In genomic region chr11:9118421-9119121, GRCm38 (mm10) we compare ENCODE assay signal across 8 mouse cellular contexts. TPM values are rescaled to one million over a fixed set of nuclear protein-coding genes. Genes with fewer than 3 reads are reported as not detected.
DNase-seq lines count a peak whose midpoint lies in the region; ATAC-seq and TF ChIP-seq lines count a peak whose summit lies in the region.

No protein-coding gene starts in this region.

- no peaks in the 10 kb centered on the region for H3K9me3 ChIP-seq in CH12.LX (replicated peaks; ENCODE audit: low read length)
- no peaks in the 10 kb centered on the region for H3K9me3 ChIP-seq in limb, embryonic 14.5 days (ENCODE audit: control insufficient read depth, low read length)
- no peaks in the 10 kb centered on the region for H3K9me3 ChIP-seq in midbrain, embryonic 13.5 days

- in situ Hi-C loops in CH12.LX (cut with MboI; ENCODE audit: low pct_ligation_motif_present, low pct_unique_long_range_greater_than_20kb, low sequenced_read_pairs) = no loop called here

- H3K36me3 ChIP-seq in CH12.LX (replicated peaks in 1 of 2; ENCODE audit: control insufficient read depth in 1 of 2, insufficient read depth in 1 of 2, low read length in 1 of 2) = no peaks in the 10 kb centered on the region
- no peaks in the 10 kb centered on the region for H3K36me3 ChIP-seq in limb, embryonic 14.5 days (ENCODE audit: control insufficient read depth, insufficient read depth, low read length)
- H3K36me3 ChIP-seq in midbrain, embryonic 13.5 days = no peaks in the 10 kb centered on the region

- WGBS in limb, embryonic 14.5 days = under 1% methylated on average over 38 of the region's 40 CpGs
- under 1% methylated on average over 40 of the region's 40 CpGs for WGBS in midbrain, embryonic 13.5 days

- no peak for TF ChIP-seq CTCF in CH12.LX (conservative IDR thresholded peaks at IDR 0.05 in 1 of 2, IDR thresholded peaks at IDR 0.05 in 1 of 2; ENCODE audit: low read depth in 2 of 2, low read length in 2 of 2)

- DNase-seq in CH12.LX (ENCODE audit: extremely low read depth) = peak; percentile 9
- peak; percentile 90 for DNase-seq in ZHBTc4 (ENCODE audit: low read depth, low spot score)
- DNase-seq in limb, embryonic 14.5 days (ENCODE audit: low spot score) = no peak
- DNase-seq in right cerebral cortex, postnatal 4 days = no peak
- no peak for DNase-seq in thymus, postnatal 25 days

- peak; percentile 81 for ATAC-seq in erythroid progenitor cell, adult 5-6 weeks (replicated peaks; ENCODE audit: low FRiP score, poor library complexity, severe bottlenecking)
- ATAC-seq in hematopoietic stem cell, adult 5-6 weeks (replicated peaks in 1 of 2; ENCODE audit: insufficient read depth in 1 of 2, low FRiP score in 2 of 2, low TSS enrichment in 1 of 2, low read depth in 1 of 2, poor library complexity in 2 of 2, severe bottlenecking in 2 of 2) = peak; percentile 79 to 83
- ATAC-seq in limb, embryonic 14.5 days (ENCODE audit: low FRiP score, low read depth) = no peak
- peak; percentile 51 for ATAC-seq in midbrain, embryonic 13.5 days

- TF ChIP-seq RAD21 in CH12.LX (IDR thresholded peaks at IDR 0.05; ENCODE audit: low read depth, low read length) = no peak

- no peaks in the 10 kb centered on the region for H3K79me2 ChIP-seq in CH12.LX (replicated peaks; ENCODE audit: control insufficient read depth, extremely low read depth, insufficient read depth, poor library complexity, severe bottlenecking)

- TF ChIP-seq EP300 in CH12.LX (IDR thresholded peaks at IDR 0.05; ENCODE audit: low read length) = no peak

- peak overlapping the region in 2 of 3 experiments; percentile 3 to 50 for H3K4me3 ChIP-seq in CH12.LX (replicated peaks in 1 of 3; ENCODE audit: low read depth in 2 of 3, low read length in 2 of 3, poor library complexity in 1 of 3)
- peak overlapping the region; percentile 33 for H3K4me3 ChIP-seq in limb, embryonic 14.5 days (replicated peaks; ENCODE audit: low read length)
- peak overlapping the region; percentile 49 for H3K4me3 ChIP-seq in midbrain, embryonic 13.5 days (replicated peaks)

- dilution Hi-C loops in CH12.LX (cut with MboI; ENCODE audit: extremely low pct_ligation_motif_present, extremely low pct_unique_long_range_greater_than_20kb, low sequenced_read_pairs) = no loop called here

- peaks cover 2 to 4% of the 10 kb centered on the region in 2 experiments; a peak in 2 of 4 replicates for H3K4me1 ChIP-seq in CH12.LX (ENCODE audit: control insufficient read depth in 1 of 2, insufficient read depth in 2 of 2)
- H3K4me1 ChIP-seq in limb, embryonic 14.5 days (ENCODE audit: control insufficient read depth, insufficient read depth, low read length) = peaks cover 19% of the 10 kb centered on the region; the same call in 1 of the 2 replicates
- peaks cover 32% of the 10 kb centered on the region for H3K4me1 ChIP-seq in midbrain, embryonic 13.5 days (replicated peaks)

- H3K4me2 ChIP-seq in CH12.LX (ENCODE audit: insufficient read depth, low read depth, poor library complexity, severe bottlenecking) = peak overlapping the region; percentile 95
- peak overlapping the region; percentile 61 for H3K4me2 ChIP-seq in limb, embryonic 14.5 days (replicated peaks; ENCODE audit: low read depth, low read length, severe bottlenecking)
- H3K4me2 ChIP-seq in midbrain, embryonic 13.5 days (replicated peaks) = peak overlapping the region; percentile 99

- H3K27ac ChIP-seq in CH12.LX (ENCODE audit: insufficient read depth, low read depth) = no peak overlapping the region
- no peak overlapping the region for H3K27ac ChIP-seq in limb, embryonic 14.5 days (replicated peaks; ENCODE audit: low read depth, low read length)
- H3K27ac ChIP-seq in midbrain, embryonic 13.5 days = no peak overlapping the region

- peaks cover 82% of the 10 kb centered on the region for H3K27me3 ChIP-seq in CH12.LX (replicated peaks)
- peaks cover 53% of the 10 kb centered on the region for H3K27me3 ChIP-seq in limb, embryonic 14.5 days (ENCODE audit: control insufficient read depth, insufficient read depth, low read length)
- peaks cover 51% of the 10 kb centered on the region for H3K27me3 ChIP-seq in midbrain, embryonic 13.5 days

- no peak for TF ChIP-seq POLR2A in CH12.LX (IDR thresholded peaks at IDR 0.05; ENCODE audit: low read depth, low read length)
- TF ChIP-seq POLR2A in limb, embryonic 14.5 days (IDR thresholded peaks at IDR 0.05; ENCODE audit: borderline replicate concordance, extremely low read depth, insufficient read depth, insufficient read length) = no peak

- H3K9ac ChIP-seq in CH12.LX (ENCODE audit: insufficient read depth, low read depth) = 0 out of 2 replicates have a peak overlapping the region, but pooled peaks have one; percentile 15
- H3K9ac ChIP-seq in limb, embryonic 14.5 days (ENCODE audit: low read depth, low read length, severe bottlenecking) = peak overlapping the region; percentile 36; the same call in 1 of the 2 replicates
- peak overlapping the region; percentile 60 for H3K9ac ChIP-seq in midbrain, embryonic 13.5 days (replicated peaks)

TF ChIP-seq in CH12.LX, 34 proteins besides CTCF, POLR2A, EP300 and RAD21:
- TF ChIP-seq GABPA (IDR thresholded peaks at IDR 0.05; ENCODE audit: insufficient replicate concordance, low read depth, low read length) (no peak), MAX (IDR thresholded peaks at IDR 0.05; ENCODE audit: low read length) (no peak), ELF1 (IDR thresholded peaks at IDR 0.05; ENCODE audit: low read depth, low read length) (0 out of 2 replicates have a peak, but pooled peaks have one; percentile 26)

RNA-seq across cellular contexts. Expression of gene Upp1, which starts 0.7 kb away (rescaled TPM):
- total RNA-seq in CH12.LX (2012; rRNA removed) (0.21 TPM in 1 of 2 replicates, not detected in the other), CH12.LX (2014; rRNA removed) (not detected in 2 replicates)
- not detected in 2 replicates for polyA plus RNA-seq in CH12.LX (2012; ENCODE audit: insufficient read length, low read depth)
- not detected in 2 replicates for total RNA-seq in erythroid progenitor cell, adult 5-6 weeks (2015; ENCODE audit: low replicate concordance)
- total RNA-seq in erythroid progenitor cell, adult 5-6 weeks (2017; ENCODE audit: low replicate concordance) = not detected in 2 replicates
- 9.8 and 14.5 TPM in 2 replicates for total RNA-seq in hematopoietic stem cell, adult 5-6 weeks (2017)
- polyA plus RNA-seq in limb, embryonic 14.5 days (2012; rRNA removed) = 5.6 and 6.1 TPM in 2 replicates
- 4.8 and 5.2 TPM in 2 replicates for polyA plus RNA-seq in limb, embryonic 14.5 days (2014; fragmentation: Nextera tagmentation; extraction: Ambion mirVana)
- polyA plus RNA-seq in midbrain, embryonic 13.5 days (2015; fragmentation: Nextera tagmentation; extraction: Ambion mirVana) = 3.4 and 3.5 TPM in 2 replicates

Comparison
In these comparisons a context has a peak if more than half of its experiments do, and no peak if none do; other contexts are left out.
1. DNase-seq: peak in CH12.LX (single experiment) and ZHBTc4 (single experiment); none in limb, embryonic 14.5 days (single experiment), right cerebral cortex, postnatal 4 days (single experiment) and thymus, postnatal 25 days (single experiment).
2. Peak in every context shown above with its lines, with median percentiles within 50 percentile points of each other: H3K4me2 ChIP-seq, H3K4me3 ChIP-seq and H3K9ac ChIP-seq.